Mouse (Mus musculus) forebrain, postnatal 0 days (tissue): ENCODE measurements around the gene Fam57b. TPM values are rescaled to one million over a fixed set of nuclear protein-coding genes. Genes with fewer than 3 reads are reported as not detected.

Experiments used
- ATAC-seq: fragments of 200-750 bp; cut with Nextera tagmentation; 2 replicates; pipeline ENCODE4 v1.8.0; 2017; ENCODE audit warnings: mild to moderate bottlenecking, moderate library complexity
- DNase-seq: peaks from one replicate; pipeline ENCODE4 v3.0.0-alpha.2; 2015
- H3K27ac ChIP-seq: fragments of 300-500 bp; sonication (generic); 2 replicates; pipeline ENCODE4 v1.5.1; 2014; ENCODE audit warnings: low read depth, mild to moderate bottlenecking, antibody characterized with exemption, low read length, moderate library complexity, mixed read lengths
- H3K27me3 ChIP-seq: fragments of 300-500 bp; sonication (generic); 2 replicates; pipeline ENCODE4 v1.6.1; 2014; ENCODE audit warnings: mild to moderate bottlenecking, low read length, mixed read lengths; ENCODE audit not compliant: insufficient read depth
- H3K36me3 ChIP-seq: fragments of 300-500 bp; sonication (generic); 2 replicates; pipeline ENCODE4 v1.6.1; 2014; ENCODE audit warnings: mild to moderate bottlenecking, moderate library complexity; ENCODE audit not compliant: insufficient read depth
- H3K4me1 ChIP-seq: fragments of 300-500 bp; sonication (generic); 2 replicates; pipeline ENCODE4 v1.6.1; 2014; ENCODE audit warnings: antibody characterized with exemption; ENCODE audit not compliant: insufficient read depth
- H3K4me2 ChIP-seq: fragments of 300-500 bp; sonication (generic); 2 replicates; pipeline ENCODE4 v1.6.1; 2014; ENCODE audit warnings: low read depth, mild to moderate bottlenecking, moderate library complexity
- H3K4me3 ChIP-seq: fragments of 300-500 bp; sonication (generic); 2 replicates; pipeline ENCODE4 v1.5.1; 2014; ENCODE audit warnings: low read depth, low read length, mixed read lengths
- H3K9ac ChIP-seq: fragments of 300-500 bp; sonication (generic); 2 replicates; pipeline ENCODE4 v1.6.1; 2014; ENCODE audit warnings: mild to moderate bottlenecking
- H3K9me3 ChIP-seq: fragments of 300-500 bp; sonication (generic); 2 replicates; pipeline ENCODE4 v1.6.1; 2016; ENCODE audit warnings: low read length
- CTCF ChIP-seq: sonication (generic); IDR thresholded peaks from 2 replicates; pipeline ENCODE4 v1.5.1; 2016; ENCODE audit warnings: antibody characterized with exemption, control low read depth, low read depth
- WGBS: fragments of 180-500 bp; shearing (Covaris S2); extraction: QIAGEN DNeasy Blood & Tissue Kit; methylation state at CpG from one replicate; pipeline ENCODE4 v1.1.7; 2014; 5-methylcytosine and 5-hydroxymethylcytosine counted together
- polyA plus RNA-seq: library from polyadenylated mRNA; unstranded; fragments of >200 nt; fragmentation: Nextera tagmentation; extraction: Ambion mirVana; gene quantifications from 2 replicates; pipeline ENCODE4 v1.2.1, GENCODE M21; 2015
- total RNA-seq: library from RNA; depleted of rRNA; stranded (reverse); fragments of >200 nt; gene quantifications from 2 replicates; pipeline ENCODE4 v1.2.3, GENCODE M21; 2014

Fam57b gene
- total and polyA plus RNA-seq, 2 experiments from 2014 or later = 34.4 to 42.6 TPM

GRCm38 (mm10) chr7:126832036-126832598 is 34.6 kb downstream of the Fam57b start:
- H3K36me3 ChIP-seq = peaks cover 20% of the 10 kb centered on the region
- no peak overlapping the region for H3K27ac ChIP-seq
- no peaks in the 10 kb centered on the region for H3K27me3 ChIP-seq
- no peaks in the 10 kb centered on the region for H3K9me3 ChIP-seq
- WGBS = 1% methylated on average over 21 of the region's 21 CpGs
- H3K9ac ChIP-seq = peak overlapping the region; percentile 33; the same call in 1 of the 2 replicates
- peak; percentile 92 for TF ChIP-seq CTCF
- peak overlapping the region; percentile 48 for H3K4me2 ChIP-seq
- DNase-seq = peak; percentile 86
- H3K4me1 ChIP-seq = no peaks in the 10 kb centered on the region
- H3K4me3 ChIP-seq = peak overlapping the region; percentile 19
- peak; percentile 94 for ATAC-seq

GRCm38 (mm10) chr7:126833294-126833693 is 35.8 kb downstream of the Fam57b start:
- no peak for TF ChIP-seq CTCF
- Histone ChIP-seq H3K27ac (no peak overlapping the region), H3K9me3 (no peaks in the 10 kb centered on the region)

GRCm38 (mm10) chr7:126843276-126843675 is 45.8 kb downstream of the Fam57b start:
- no peaks in the 10 kb centered on the region for H3K9me3 ChIP-seq
- no peak for TF ChIP-seq CTCF
- no peaks in the 10 kb centered on the region for H3K27me3 ChIP-seq
- H3K27ac ChIP-seq = no peak overlapping the region
- no peaks in the 10 kb centered on the region for H3K36me3 ChIP-seq
- ATAC-seq (no peak), DNase-seq (no peak)
- 83% methylated on average over 9 of the region's 9 CpGs for WGBS
- H3K4me1 ChIP-seq = 0 out of 2 replicates have a peak, but pooled peaks cover 6% of the 10 kb centered on the region
- no peak overlapping the region for H3K4me2 ChIP-seq
- H3K4me3 ChIP-seq = no peak overlapping the region
- H3K9ac ChIP-seq = no peak overlapping the region

More at GRCm38 (mm10) chr7:126833294-126833693, 35.8 kb downstream of the Fam57b start:
- DNase-seq (no peak), ATAC-seq (no peak)
- no peak overlapping the region for H3K4me2 ChIP-seq
- H3K9ac ChIP-seq = no peak overlapping the region
- no peaks in the 10 kb centered on the region for H3K27me3 ChIP-seq
- H3K4me3 ChIP-seq = no peak overlapping the region
- no peaks in the 10 kb centered on the region for H3K4me1 ChIP-seq
- 100% methylated on average over 1 of the region's 1 CpGs for WGBS
- H3K36me3 ChIP-seq = peaks cover 15% of the 10 kb centered on the region

- H3K4me1 ChIP-seq = 0 out of 2 replicates have a peak, but pooled peaks cover 11% of the 10 kb centered on the region
- H3K9me3 ChIP-seq = no peaks in the 10 kb centered on the region
- H3K4me2 ChIP-seq = no peak overlapping the region
- H3K4me3 ChIP-seq = no peak overlapping the region
- no peak overlapping the region for H3K27ac ChIP-seq
- H3K27me3 ChIP-seq = no peaks in the 10 kb centered on the region
- TF ChIP-seq CTCF = no peak
- ATAC-seq = no peak
- no peak overlapping the region for H3K9ac ChIP-seq
- no peaks in the 10 kb centered on the region for H3K36me3 ChIP-seq
- no peak for DNase-seq
- 27% methylated on average over 2 of the region's 2 CpGs for WGBS
Observed at GRCm38 (mm10) chr7:126845516-126845915, 48.0 kb downstream of the Fam57b start.

GRCm38 (mm10) chr7:126847116-126847420 is 49.6 kb downstream of the Fam57b start, which contains the start of gene Doc2a:
TSS of gene Doc2a (plus strand) at chr7:126847416.
- no peaks in the 10 kb centered on the region for H3K27me3 ChIP-seq
- no peaks in the 10 kb centered on the region for H3K9me3 ChIP-seq
- ATAC-seq (no peak), DNase-seq (no peak)
- peak within 1 kb of the TSS; percentile 71 for H3K9ac ChIP-seq
- 27% methylated on average over 4 of the region's 4 CpGs for WGBS
- peaks cover 8% of the 10 kb centered on the region for H3K36me3 ChIP-seq
- H3K4me2 ChIP-seq = peak within 1 kb of the TSS; percentile 99
- TF ChIP-seq CTCF = no peak
- 0 out of 2 replicates have a peak, but pooled peaks cover 11% of the 10 kb centered on the region for H3K4me1 ChIP-seq
- peak within 1 kb of the TSS; percentile 50 for H3K27ac ChIP-seq
- H3K4me3 ChIP-seq = peak within 1 kb of the TSS; percentile 65

GRCm38 (mm10) chr7:126847421-126848398 is 50.2 kb downstream of the Fam57b start:
- peak overlapping the region; percentile 99 for H3K4me2 ChIP-seq
- peak overlapping the region; percentile 50; the same call in 1 of the 2 replicates for H3K27ac ChIP-seq
- no peaks in the 10 kb centered on the region for H3K9me3 ChIP-seq
- H3K4me3 ChIP-seq = peak overlapping the region; percentile 65
- H3K4me1 ChIP-seq = 0 out of 2 replicates have a peak, but pooled peaks cover 11% of the 10 kb centered on the region
- DNase-seq (peak; percentile 75), ATAC-seq (peak; percentile 68)
- peaks cover 15% of the 10 kb centered on the region for H3K36me3 ChIP-seq
- WGBS = under 1% methylated on average over 74 of the region's 74 CpGs
- no peak for TF ChIP-seq CTCF
- peak overlapping the region; percentile 71 for H3K9ac ChIP-seq
- H3K27me3 ChIP-seq = no peaks in the 10 kb centered on the region
